8 mouse cellular contexts compared by ENCODE assay signal in the genomic region with DNA sequence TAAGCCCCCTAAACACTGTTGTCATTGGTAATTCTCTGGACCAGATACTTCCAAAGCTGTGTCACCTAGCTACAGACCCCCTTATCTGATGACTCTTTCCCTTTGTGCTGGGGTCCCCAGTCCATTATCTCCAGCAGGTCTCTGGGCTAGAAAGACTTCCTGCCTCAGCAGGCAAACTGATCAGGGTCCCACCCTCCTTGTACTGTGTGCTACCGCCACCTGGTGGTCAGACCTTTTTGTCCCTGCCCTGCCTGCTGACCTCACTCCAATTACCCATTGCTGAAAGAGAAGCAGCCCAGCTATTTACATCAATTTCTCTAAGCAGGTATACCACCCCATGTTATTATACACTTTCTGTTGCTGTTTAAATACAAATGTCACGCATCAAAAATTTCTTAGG. TPM values are rescaled to one million over a fixed set of nuclear protein-coding genes. Genes with fewer than 3 reads are reported as not detected.
DNase-seq lines count a peak whose midpoint lies in the region; ATAC-seq and TF ChIP-seq lines count a peak whose summit lies in the region.

No protein-coding gene starts in this region.

- no peak for TF ChIP-seq POLR2A in limb, embryonic 14.5 days (IDR thresholded peaks at IDR 0.05; ENCODE audit: borderline replicate concordance, extremely low read depth, insufficient read depth, insufficient read length)

- peak; percentile 88 for TF ChIP-seq CTCF in gastrocnemius, adult 2 months (IDR thresholded peaks at IDR 0.05)

- WGBS in limb, embryonic 14.5 days, result 16% methylated on average over 2 of the region's 2 CpGs
- 11% methylated on average over 2 of the region's 2 CpGs for whole genome bisulfite sequencing in neural tube, embryonic 13.5 days

- no peak overlapping the region for H3K27ac ChIP-seq in gastrocnemius, adult 2 months
- no peak overlapping the region for H3K27ac ChIP-seq in limb, embryonic 14.5 days (replicated peaks; ENCODE audit: low read depth, low read length)
- H3K27ac ChIP-seq in neural tube, embryonic 13.5 days (replicated peaks), result no peak overlapping the region

- peak; percentile 57; the same call in 1 of the 2 replicates for ATAC-seq in limb, embryonic 14.5 days (ENCODE audit: low FRiP score, low read depth)
- 0 out of 2 replicates have a peak, but pooled peaks have one; percentile 30 for ATAC-seq in neural tube, embryonic 13.5 days (ENCODE audit: low read depth)

- H3K4me3 ChIP-seq in gastrocnemius, adult 2 months, result no peak overlapping the region
- no peak overlapping the region for H3K4me3 ChIP-seq in limb, embryonic 14.5 days (replicated peaks; ENCODE audit: low read length)
- H3K4me3 ChIP-seq in neural tube, embryonic 13.5 days, result no peak overlapping the region

- no peaks in the 10 kb centered on the region for H3K4me1 ChIP-seq in limb, embryonic 14.5 days (ENCODE audit: control insufficient read depth, insufficient read depth, low read length)
- peaks cover 25% of the 10 kb centered on the region for H3K4me1 ChIP-seq in neural tube, embryonic 13.5 days (replicated peaks)

- intact Hi-C loops in gastrocnemius, adult 2 months (cut with DNase I), result loop anchor here (2.0 to 5.0 kb wide), 2 partner anchors 257 to 330 kb away; a partner anchor contains a TSS

- no peak overlapping the region for H3K9ac ChIP-seq in limb, embryonic 14.5 days (ENCODE audit: low read depth, low read length, severe bottlenecking)
- H3K9ac ChIP-seq in neural tube, embryonic 13.5 days, result no peak overlapping the region

- no peaks in the 10 kb centered on the region for H3K9me3 ChIP-seq in limb, embryonic 14.5 days (ENCODE audit: control insufficient read depth, low read length)
- H3K9me3 ChIP-seq in neural tube, embryonic 13.5 days, result no peaks in the 10 kb centered on the region

- no peak overlapping the region for H3K4me2 ChIP-seq in limb, embryonic 14.5 days (replicated peaks; ENCODE audit: low read depth, low read length, severe bottlenecking)
- no peak overlapping the region for H3K4me2 ChIP-seq in neural tube, embryonic 13.5 days

- DNase-seq in 416B (ENCODE audit: low read depth) (peak; percentile 58), R1 (ENCODE audit: low read depth, low spot score) (peak; percentile 71)
- DNase-seq in cerebellum, postnatal 25 days, result peak; percentile 70 to 83
- DNase-seq in gastrocnemius, adult 2 months, result peak; percentile 74
- DNase-seq in kidney, adult 9 months, result peak; percentile 69
- peak; percentile 74 for DNase-seq in limb, embryonic 14.5 days (ENCODE audit: low spot score)
- peak; percentile 71 for DNase-seq in thymus, postnatal 14 days

- H3K27me3 ChIP-seq in limb, embryonic 14.5 days (ENCODE audit: control insufficient read depth, insufficient read depth, low read length), result no peaks in the 10 kb centered on the region
- 0 out of 2 replicates have a peak, but pooled peaks cover 3% of the 10 kb centered on the region for H3K27me3 ChIP-seq in neural tube, embryonic 13.5 days

- no peaks in the 10 kb centered on the region for H3K36me3 ChIP-seq in limb, embryonic 14.5 days (ENCODE audit: control insufficient read depth, insufficient read depth, low read length)
- H3K36me3 ChIP-seq in neural tube, embryonic 13.5 days, result no peaks in the 10 kb centered on the region

RNA-seq across cellular contexts. Expression of a gene that starts 9.1 kb away (rescaled TPM):
- not detected for total RNA-seq in gastrocnemius, adult 2 months (2021)
- polyA plus RNA-seq in limb, embryonic 14.5 days (2012; rRNA removed), result 2.4 and 2.6 TPM in 2 replicates
- polyA plus RNA-seq in limb, embryonic 14.5 days (2014; fragmentation: Nextera tagmentation; extraction: Ambion mirVana), result 1.7 and 2.5 TPM in 2 replicates
- 0.56 and 0.66 TPM in 2 replicates for polyA plus RNA-seq in neural tube, embryonic 13.5 days (2015; fragmentation: Nextera tagmentation; extraction: Ambion mirVana)

RNA-seq across cellular contexts. Expression of a gene that starts 47.5 kb away (rescaled TPM):
- total RNA-seq in gastrocnemius, adult 2 months (2021), result 10 to 100 TPM; 34.0 to 41.1 TPM
- polyA plus RNA-seq in limb, embryonic 14.5 days (2012; rRNA removed), result 52.3 and 53.2 TPM in 2 replicates
- 80.0 and 81.1 TPM in 2 replicates for polyA plus RNA-seq in limb, embryonic 14.5 days (2014; fragmentation: Nextera tagmentation; extraction: Ambion mirVana)
- 20.2 and 24.8 TPM in 2 replicates for polyA plus RNA-seq in neural tube, embryonic 13.5 days (2015; fragmentation: Nextera tagmentation; extraction: Ambion mirVana)
